Mouse (Mus musculus): ENCODE results near the gene Ythdf1.

The Ythdf1 gene

DNA sequence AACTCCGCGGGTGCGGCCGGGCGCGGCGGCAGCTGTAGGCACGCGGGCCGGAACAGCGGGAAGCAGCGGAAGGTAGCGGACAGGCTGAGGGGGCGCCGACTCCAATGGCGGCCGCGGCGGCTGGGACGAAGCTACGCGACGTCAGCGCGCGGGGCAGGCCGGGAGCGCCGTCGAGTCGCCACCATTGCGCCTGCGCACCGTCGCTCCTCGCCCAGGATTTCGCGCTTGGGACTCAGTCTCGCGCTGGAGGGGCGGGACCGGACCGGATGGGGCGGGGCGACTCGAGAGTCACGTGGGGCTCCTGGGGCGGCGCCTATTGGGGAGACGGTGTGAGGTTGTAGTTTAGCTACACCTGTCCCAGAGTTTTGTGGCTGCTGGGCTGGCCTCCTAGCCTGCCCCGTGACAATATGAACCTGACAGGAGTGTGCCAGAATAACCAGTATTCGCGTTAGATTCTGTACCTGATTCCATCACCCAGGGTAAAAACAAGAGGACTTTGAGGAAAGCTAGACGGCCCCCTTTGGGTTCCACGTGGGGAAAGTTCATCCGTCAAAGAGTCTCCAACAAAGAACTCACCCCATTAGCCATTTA, at the start of gene Ythdf1:
Gene Ythdf1 (minus strand): TSS at position 140 of the 591 bp plus-strand sequence.
- DNase-seq (ENCODE audit: low read depth, low spot score), result peak; percentile 84

GRCm38 (mm10) chr2:180967010-180967763, 46.4 kb upstream of the Ythdf1 start, which contains the start of gene Arfgap1:
TSS of gene Arfgap1 (plus strand) at chr2:180967225.
- DNase-seq (ENCODE audit: low read depth, low spot score), result peak; percentile 81

- DNase-seq (ENCODE audit: low read depth, low spot score), result no peak
Observed at GRCm38 (mm10) chr2:180966092-180966882, 45.5 kb upstream of the Ythdf1 start.

GRCm38 (mm10) chr2:180963956-180964355, 43.2 kb upstream of the Ythdf1 start:
- no peak for DNase-seq (ENCODE audit: low read depth, low spot score)

DNA sequence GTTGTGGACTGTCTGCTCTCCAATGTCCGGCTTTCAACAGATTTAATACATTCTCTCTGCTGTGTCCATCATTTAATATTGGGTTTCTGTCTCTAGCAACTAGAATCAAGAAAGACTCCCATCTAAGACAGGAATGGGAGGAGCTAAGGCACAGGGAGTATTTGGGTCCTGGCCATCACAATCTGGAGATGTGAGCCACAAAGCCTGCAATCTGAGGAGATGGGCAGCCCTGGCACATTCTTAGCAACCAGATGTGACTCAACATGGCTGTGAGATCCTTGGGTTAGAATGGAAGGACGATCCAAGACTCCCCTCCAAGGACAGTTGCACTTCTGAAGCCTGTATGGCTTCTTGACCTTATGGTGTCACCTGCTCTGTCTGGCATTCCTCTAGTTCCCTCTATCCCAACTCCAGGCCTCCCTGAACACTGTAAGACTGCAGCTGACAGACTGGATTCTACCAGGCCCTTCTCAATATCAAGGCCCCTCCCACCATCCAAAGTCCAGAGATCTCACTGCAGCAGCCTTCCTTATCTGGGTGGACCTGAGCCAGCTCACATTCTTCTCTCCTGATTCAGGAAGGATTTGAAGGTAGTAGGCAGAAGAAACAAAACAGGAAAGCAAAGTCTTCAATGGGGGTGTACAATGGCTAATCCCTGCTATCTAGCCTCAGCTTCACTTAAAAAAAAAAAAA, 42.0 kb upstream of the Ythdf1 start:
- no peak for DNase-seq (ENCODE audit: low read depth, low spot score)

DNA sequence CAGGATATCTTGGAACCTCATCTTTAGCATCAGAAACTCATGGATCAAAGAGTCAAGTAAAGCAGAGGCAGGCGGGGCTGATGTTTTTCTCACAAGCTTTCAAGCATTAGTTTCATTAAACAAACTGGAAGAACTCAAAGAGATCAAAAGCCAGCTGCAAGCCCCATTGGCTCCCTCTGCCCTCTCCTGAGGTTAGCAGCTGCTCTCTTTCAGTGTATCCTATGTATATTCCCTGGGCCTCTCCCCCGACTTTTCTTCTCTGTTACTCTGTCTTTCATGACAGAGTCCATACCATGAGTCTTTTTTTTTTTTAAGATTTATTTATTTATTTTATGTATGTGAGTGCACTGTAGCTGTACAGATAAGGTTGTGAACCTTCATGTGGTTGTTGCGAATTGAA, 39.4 kb upstream of the Ythdf1 start:
- no peak for DNase-seq (ENCODE audit: low read depth, low spot score)

DNA sequence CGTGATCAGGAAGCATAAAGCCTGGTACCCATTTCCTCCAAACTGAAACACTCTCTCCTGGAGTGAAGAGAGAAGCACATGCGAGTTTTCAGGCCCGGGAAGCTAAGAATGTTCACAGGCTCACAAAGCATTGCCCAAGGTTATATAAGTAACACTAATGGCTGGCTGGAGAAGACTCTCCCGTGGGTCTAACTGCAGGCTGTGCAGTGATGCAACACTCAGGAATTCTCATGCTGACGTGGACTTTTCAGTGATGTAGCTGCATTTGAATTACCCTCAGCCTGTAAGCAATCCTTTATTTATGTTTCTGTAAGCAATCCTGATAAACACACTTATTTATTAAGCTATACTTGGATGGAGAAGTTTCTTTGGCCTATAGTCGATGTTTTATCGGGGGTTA, 38.9 kb upstream of the Ythdf1 start:
- DNase-seq (ENCODE audit: low read depth, low spot score), result no peak

DNA sequence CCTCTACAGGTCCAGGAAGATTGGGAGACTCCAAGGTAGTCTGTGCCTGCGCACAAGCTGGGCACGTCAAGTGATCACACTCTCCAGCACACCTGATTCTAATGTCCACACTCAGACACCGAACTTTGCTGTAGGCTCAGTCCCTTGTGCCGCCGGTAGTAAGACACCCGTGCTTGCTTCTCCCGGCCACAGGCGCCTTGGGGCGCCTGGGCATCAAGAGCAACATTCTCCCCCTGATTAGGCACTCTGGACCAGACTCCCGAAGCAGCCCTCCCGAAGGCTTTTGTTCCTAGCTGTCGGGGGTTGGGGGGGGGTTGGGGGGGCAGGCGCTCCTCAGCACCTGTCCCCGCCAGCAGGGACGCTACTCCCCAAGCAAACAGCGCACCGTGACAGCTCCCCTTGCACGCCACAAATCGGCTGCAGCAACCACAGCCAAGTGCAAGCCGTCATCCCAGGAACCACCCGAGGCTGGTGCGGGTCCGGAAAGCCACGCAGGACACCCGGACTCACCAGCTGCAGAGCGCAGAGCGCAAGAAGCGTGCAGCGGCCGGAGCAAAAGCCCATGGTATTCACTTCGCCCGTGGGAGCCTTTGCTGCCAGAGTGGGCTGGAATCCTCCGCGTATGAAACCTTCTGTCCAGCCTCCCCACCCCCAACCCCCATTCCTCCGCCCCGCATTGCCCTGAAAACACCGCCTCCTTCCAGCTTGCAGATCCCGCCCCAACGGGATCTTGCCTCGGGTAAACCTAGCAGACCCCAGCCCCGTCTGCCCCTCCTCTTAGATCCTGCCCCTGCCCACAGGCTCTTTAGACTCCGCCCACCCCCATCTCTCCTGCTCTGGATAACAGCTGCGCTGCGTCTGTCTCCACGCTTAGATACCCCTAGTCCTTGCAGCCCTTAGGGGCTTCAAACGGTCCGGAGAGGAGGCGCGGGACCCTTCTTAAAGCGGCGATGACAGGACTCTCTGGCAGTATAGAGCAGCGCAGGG, 33.6 kb upstream of the Ythdf1 start, which contains the start of gene Nkain4:
Gene Nkain4 (minus strand): TSS at position 639 of the 987 bp plus-strand sequence.
- peak; percentile 62 for DNase-seq (ENCODE audit: low read depth, low spot score)

DNA sequence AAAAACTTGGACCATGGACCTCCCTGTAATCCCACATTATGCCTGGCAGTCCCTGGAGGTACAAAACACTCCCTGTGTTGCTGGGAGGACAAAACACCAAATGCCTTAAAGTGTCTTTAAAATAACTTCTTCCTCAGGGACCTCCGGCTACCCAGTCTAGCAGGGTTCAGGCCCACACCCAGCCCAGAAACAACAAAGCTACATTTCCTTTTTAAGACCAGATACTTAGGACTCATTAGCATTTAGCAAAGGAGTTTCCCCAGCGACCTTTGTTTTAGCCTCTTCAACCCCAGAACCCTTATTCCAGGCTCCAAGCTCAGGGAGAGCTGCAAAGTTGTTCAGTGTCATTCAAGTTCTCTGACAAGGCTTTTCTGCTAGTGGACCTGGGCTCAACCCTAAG, 32.9 kb upstream of the Ythdf1 start:
- no peak for DNase-seq (ENCODE audit: low read depth, low spot score)

DNA sequence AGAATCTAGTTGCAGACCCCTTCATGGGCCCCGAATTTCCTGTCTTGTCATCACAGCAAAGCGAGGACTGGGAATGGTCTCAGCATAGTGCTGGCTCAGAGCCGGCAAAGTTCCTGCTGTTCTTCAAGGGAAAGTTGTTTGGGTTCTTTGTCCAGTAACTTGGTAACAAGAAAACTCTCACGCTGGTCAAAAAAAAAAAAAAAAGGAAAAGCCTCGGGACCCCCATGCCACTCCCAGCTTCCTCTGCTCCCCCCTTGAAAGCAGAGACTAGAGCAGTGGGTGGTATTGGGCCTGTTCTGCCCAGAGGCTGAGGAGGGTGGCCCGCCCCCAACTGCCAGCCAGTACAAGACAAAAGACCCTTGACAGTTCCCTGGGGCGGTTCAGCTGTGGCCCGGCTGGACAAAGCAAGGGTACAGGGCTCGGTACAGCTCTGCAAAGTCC, 32.0 kb upstream of the Ythdf1 start:
- no peak for DNase-seq (ENCODE audit: low read depth, low spot score)

DNA sequence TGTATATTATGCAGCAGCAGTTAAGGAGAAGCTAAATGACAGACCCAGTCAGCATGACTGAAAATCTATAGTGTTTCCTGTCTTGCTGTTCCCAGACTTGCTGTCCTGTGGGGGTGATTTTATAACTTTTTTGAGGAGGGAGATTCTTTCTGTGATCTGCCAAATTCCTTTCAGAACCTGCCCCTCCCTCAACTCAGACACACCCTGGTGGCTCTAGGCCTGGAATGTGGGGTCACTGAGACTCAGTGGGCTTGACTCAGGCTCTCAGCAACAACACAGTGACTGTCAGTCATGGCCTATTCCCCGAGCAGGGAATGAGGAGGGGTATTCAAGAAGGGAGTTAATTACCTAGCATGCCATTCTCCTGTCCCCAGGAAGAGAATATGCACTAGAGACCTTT, 29.2 kb upstream of the Ythdf1 start:
- DNase-seq (ENCODE audit: low read depth, low spot score), result no peak

- DNase-seq (ENCODE audit: low read depth, low spot score), result no peak
Observed at GRCm38 (mm10) chr2:180941869-180942268, 21.1 kb upstream of the Ythdf1 start.

DNA sequence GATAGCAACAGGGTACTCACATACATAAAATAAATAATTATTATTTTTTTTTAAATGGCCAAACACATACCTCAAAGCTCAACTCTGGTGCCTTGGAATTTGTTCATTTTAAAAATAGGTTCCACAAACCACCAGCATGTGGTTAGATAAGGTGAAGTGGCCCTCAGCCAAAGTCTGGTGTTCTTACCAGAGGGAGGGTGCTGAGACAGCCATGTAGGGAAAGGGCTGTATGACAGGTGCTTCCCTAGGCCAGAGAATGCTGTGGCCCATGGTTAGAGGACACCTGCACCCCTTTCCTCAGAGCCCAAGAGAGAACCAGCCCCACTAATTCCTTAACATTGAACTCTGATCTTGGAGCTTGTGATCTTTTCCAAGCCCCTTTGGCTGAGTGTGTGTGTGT, 19.4 kb upstream of the Ythdf1 start:
- DNase-seq (ENCODE audit: low read depth, low spot score), result no peak

- no peak for DNase-seq (ENCODE audit: low read depth, low spot score)
Observed at GRCm38 (mm10) chr2:180932418-180932817, 11.7 kb upstream of the Ythdf1 start.

DNA sequence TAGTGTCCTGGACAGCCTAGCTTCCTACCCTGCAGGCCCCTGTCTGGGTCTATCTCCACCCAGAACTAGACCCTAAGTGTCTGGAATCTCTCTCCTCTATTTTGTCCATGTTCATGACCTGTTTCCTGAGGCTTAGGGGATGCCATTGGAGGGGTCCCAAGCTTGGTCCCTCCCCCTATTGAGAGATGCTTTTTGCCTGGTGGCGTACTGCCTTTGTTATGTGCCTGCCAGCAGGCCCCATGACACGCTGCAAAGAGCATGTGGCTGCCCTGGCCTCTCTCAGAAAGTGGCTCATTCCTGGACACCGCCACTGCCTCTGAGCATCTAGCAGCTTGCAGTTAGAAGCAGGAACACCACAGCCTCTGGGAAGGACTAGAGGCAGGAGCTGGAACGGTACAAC, 8.0 kb upstream of the Ythdf1 start, which contains the start of gene Birc7:
Gene Birc7 (plus strand): TSS at position 301 of the 400 bp plus-strand sequence.
- no peak for DNase-seq (ENCODE audit: low read depth, low spot score)

- no peak for DNase-seq (ENCODE audit: low read depth, low spot score)
Observed at GRCm38 (mm10) chr2:180925176-180925575, 4.4 kb upstream of the Ythdf1 start.

- DNase-seq (ENCODE audit: low read depth, low spot score), result no peak
Observed at GRCm38 (mm10) chr2:180922739-180923138, 2.0 kb upstream of the Ythdf1 start.

GRCm38 (mm10) chr2:180919913-180920809, 588 bp downstream of the Ythdf1 start:
- no peak for DNase-seq (ENCODE audit: low read depth, low spot score)

DNA sequence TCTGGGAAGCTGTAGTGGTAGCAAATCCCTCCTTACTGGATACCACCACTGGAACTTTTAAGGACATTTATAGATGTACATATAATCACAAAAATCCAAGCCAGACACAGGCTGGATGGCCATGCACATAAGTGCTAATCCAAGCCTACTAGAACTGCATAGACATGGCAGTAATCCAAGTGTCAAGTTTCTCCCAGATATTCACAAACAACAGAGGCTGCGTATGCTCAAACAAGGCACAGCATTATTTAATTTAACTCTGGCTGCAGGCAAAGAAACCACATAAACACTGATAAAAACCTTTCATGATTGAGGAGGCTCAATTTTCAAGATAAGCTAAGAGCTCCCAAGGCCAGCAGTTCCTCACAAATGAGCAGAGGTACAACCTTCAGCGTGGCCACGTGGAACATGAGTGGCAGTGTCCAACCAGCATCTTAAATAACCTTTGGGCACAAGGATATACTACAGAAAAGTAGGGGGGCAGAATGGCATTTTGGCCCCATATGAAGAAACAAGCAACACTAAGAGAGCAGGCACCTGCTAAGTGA, 4.8 kb downstream of the Ythdf1 start:
- DNase-seq (ENCODE audit: low read depth, low spot score), result no peak
